Mouse (Mus musculus): ENCODE data around the gene Dok3.

Dok3 gene

DNA sequence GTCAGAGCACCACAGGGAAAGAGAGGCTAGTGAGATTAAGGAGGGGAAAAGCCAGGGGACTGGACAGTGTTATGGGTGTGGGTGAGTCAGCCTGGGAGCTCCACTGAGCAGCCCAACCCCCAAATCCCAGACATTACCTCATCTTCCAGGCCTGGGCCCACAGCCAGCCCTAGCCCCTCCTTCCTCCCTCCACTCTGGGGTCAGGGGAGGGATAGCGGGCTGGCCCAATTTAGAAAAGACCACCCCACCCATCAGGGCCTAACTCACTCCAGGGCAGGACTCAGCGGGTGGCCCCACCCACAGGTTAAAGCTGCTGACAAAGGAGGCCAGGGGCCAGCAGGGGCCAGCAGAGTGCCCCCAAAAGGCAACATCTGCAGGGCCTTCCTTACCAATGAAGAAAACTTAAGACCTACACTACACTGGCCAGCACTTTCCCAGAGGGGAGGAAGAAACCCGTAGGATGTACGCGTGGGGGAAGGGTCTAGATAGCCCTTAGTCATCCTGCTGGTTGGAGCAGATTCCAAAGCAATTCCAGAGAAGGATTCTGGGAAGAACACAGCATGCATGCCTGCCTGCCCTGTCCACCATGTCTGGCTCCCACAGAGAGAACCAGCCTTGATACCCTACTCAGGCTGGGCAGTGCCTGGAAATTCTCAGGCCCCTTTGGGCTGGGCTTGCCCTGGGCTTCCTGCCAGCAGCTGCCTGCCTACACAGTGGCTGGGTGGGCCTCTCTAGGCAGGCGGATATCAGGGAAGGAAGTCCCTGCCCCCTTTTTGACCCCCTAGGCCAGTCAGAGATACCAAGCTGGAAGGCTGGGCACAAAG, 18.2 kb downstream of the Dok3 start:
- in situ Hi-C loops (cut with MboI, MseI), result loop anchor here in 1 of 2 experiments (5.0 to 10.0 kb wide), 2 partner anchors 34 to 106 kb away; no protein-coding TSS in a partner anchor

DNA sequence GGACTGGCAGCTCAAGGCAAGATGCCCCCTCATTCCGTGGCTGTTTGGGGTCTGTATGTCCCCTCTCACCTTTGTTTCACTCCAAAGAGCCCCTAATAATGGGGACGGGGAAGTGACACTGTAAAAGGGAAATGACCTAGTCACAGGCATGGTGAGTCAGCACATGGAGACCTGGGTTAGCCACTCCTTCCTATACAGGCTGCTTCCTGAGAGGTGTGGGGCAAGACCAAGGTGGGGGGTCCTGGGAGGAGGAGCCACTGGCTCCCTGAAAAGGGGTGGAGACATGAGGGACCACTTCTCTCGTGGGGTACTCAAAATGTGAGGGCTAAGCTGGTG, 18.8 kb downstream of the Dok3 start:
- in situ Hi-C loops (cut with MboI, MseI), result loop anchor here in 1 of 2 experiments (5.0 to 10.0 kb wide), 2 partner anchors 33 to 105 kb away; no protein-coding TSS in a partner anchor

DNA sequence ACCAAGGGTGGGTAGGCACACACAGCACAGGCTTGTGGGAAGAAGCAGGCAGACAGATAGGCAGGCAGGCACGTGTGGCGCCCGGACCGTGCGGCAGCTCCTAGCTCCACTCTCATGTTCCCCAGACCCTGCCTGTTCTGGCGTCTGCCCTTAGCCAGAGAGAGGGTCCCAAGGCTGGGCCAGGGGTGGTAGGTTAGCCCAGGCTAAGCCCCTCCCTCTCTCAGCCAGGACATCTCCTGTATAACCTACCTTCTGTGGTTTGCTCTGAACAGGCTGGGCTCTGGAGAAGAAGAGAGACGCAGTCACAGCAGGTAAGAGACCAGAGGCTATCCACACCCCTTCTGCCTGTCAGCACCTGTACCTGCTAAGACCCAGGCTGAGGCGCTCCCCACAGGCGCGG, 20.6 kb downstream of the Dok3 start:
- in situ Hi-C loops (cut with MboI, MseI), result no loop called here

DNA sequence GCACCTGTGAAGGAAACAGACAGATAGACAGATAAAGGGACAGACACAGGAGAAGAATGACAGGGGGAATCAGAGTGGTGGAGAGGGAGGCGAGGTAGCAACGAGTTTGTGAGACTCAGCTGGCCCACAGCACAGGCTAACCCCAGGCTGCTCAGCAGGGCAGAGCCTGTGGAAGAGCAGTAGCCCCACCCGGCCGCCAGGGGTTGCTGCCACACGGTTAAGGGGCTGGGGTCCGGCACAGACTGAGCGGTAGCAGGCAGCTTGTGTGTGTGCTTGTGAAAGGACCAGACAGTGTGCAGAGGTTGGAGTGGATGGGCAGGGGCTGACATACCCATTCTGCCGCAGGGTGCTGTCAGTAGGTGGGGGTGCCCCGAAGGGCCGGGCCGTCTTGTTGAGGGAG, 21.2 kb downstream of the Dok3 start:
- in situ Hi-C loops (cut with MboI, MseI), result no loop called here

DNA sequence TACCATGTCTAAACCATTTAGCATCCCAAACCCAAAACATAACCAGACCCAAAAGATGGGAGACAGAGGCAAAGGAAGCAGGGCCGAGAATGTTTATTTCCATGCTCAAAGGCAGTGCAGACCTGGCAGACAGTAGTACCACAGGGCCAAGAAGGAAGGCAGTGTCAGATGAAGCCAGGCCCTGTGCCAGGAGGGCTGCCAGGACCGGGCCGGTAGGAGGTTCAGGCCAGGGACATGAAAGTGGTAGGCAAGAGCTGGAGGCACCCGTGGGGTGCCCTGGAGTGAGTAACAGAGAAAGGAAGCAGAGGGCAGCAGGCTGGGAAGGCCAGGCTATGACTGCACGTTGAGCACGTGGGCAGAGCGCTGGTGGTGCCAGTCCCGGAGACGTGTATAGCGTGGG, 22.4 kb downstream of the Dok3 start:
- in situ Hi-C loops (cut with MboI, MseI), result no loop called here

DNA sequence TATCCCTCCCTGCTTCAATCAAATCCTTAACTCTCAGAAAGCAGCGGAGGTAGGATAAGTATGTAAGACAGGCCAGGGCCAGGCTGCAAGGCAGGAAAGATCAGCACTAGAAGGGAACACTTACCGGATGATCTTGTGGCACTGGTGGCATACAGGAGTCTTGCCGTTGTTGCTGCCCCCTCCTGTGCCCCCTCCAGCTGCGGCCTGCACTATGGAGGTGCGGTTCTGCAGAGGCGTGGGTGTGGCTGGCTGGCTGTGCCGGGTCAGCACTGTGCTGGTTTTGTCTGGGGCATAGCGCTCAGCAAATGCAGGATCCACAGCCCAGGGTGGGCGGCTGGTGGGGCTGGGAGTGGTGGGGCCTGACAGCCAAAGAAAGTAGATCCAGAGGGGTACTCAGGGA, 23.3 kb downstream of the Dok3 start:
- in situ Hi-C loops (cut with MboI, MseI), result no loop called here

DNA sequence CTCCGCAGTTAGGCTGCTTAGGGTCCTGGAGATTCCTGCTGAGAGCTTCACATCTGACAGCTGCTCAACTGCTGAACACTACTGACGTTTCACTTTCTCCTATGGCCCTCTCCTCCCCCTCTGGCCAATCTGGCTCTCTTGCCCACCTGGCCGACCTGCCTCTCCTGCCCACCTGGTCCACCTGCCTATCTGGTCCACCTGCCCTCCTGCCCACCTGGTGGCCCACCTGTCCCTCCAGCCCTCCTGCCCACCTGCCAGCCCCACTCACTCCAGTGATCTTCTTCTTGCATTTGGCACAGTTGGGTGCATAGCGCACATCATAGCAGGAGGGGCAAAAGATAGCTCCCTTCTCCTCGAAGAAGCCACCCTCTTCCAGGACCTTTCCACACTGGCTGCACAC, 24.7 kb downstream of the Dok3 start:
- in situ Hi-C loops (cut with MboI, MseI), result no loop called here

DNA sequence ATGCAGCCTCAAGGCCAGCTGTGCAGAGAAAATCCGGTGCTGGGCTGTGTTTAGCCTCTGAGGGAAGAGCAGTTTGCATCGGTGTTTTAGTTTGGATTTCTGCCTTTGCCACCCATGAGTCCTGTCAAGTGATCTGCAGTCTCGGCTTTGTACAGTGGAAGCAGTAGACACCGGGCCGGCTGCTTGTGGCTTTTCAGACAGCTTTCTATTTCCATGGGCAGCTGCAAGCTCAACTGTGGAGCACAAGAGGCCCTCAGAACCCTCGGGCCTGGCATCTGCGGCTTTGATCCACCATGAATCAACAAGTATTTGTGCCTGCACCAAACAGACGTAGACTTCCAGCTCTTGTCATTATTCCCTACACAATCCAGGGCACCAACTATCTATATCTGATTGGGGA, 26.7 kb downstream of the Dok3 start:
- in situ Hi-C loops (cut with MboI, MseI), result no loop called here

DNA sequence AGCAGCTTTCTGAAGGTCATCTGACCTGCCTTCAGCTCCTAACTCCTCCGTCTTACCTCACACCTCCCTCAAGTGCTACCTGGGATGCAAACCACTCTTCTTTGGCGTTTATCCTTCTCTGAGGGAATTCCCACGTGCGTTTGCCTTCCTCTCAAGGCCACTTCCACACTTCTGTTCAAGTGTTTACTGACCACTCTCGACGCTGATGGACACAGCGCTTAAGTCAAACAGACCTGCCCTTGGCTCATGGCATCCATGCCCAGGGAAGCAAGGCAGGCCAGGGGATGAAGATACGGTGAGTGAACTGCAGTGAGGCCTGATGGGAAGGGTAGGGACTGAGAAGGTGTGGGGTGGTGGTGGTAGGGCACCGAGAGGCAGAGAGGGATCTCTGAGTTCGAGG, 28.5 kb downstream of the Dok3 start:
- in situ Hi-C loops (cut with MboI, MseI), result no loop called here

DNA sequence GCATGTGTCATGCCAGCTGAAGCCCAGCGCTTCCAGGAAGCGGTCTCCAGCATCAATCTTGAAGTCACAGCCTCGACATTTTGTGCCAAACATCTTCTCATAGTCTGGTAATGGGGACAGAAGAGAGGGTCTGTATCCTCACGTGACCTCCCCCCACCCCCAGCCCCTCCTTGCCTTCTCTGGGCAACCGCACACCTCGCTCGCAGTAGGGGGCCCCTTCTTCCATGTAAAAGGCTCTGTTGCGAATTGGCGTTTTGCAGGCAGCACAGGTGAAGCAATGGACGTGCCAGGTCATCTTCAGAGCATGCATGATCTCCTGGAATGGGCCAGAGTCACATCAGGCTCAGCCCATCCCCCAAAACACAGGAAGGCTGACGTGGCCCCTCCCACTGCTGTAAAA, 30.2 kb downstream of the Dok3 start:
- in situ Hi-C loops (cut with MboI, MseI), result no loop called here

GRCm38 (mm10) chr13:55496661-55497060, 32.4 kb downstream of the Dok3 start:
- in situ Hi-C loops (cut with MboI, MseI), result no loop called here

- in situ Hi-C loops (cut with MboI, MseI), result no loop called here
Measured at GRCm38 (mm10) chr13:55495702-55496101, 33.4 kb downstream of the Dok3 start.

- in situ Hi-C loops (cut with MboI, MseI), result no loop called here
Measured at GRCm38 (mm10) chr13:55494883-55495621, 34.0 kb downstream of the Dok3 start.

- in situ Hi-C loops (cut with MboI, MseI), result no loop called here
Measured at GRCm38 (mm10) chr13:55494257-55494656, 34.8 kb downstream of the Dok3 start.

DNA sequence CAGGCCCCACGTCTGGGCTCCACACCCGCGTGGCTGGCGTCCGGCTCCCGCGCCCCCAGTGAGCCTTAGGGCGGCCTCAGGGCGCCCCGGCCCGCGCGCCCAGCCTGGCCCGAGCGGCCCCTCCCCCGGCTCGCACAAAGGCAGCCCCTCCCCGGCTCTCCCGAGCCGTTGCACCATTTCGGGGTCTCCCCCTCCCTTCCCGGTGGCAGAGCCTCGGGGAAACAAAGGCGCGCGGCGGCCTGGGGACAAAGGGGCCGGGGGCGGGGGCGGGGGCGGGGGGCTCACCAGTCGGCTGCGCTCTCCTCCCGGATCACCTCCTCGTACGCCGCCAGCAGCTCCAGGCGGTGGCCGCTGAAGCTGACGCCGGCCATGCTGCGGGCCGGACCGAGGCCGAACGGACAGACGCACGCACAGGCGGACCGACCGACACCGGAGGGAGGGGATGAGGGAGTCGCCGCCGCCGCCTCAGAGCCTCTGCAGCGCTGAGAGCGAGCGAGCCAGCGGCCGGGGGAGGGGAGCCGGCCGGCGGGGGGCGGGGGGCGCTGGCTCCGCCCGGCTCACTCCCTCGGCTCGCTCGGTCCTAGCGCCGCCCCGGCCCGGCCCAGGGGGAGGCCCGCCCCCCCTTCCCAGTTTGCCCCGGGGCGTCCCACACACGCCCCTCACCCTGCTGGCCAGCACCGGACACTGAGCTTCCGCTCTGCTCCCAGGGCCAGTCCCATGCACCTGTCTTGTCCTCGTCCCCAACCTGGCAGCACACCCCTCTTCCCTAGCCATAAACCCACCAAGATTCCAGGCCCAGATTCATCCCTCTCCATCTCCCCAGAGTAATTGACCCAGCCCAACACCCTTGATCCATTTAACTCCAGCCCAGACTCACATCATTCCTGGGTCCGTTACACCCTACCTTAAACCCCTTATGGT, 41.3 kb downstream of the Dok3 start, which contains the start of gene Dbn1:
Gene Dbn1, minus strand, starts transcription at position 534 of the 921 bp plus-strand sequence.
- in situ Hi-C loops (cut with MboI, MseI), result loop anchor here in 1 of 2 experiments (5.0 kb wide), 1 partner anchor 34 kb away; no protein-coding TSS in a partner anchor

DNA sequence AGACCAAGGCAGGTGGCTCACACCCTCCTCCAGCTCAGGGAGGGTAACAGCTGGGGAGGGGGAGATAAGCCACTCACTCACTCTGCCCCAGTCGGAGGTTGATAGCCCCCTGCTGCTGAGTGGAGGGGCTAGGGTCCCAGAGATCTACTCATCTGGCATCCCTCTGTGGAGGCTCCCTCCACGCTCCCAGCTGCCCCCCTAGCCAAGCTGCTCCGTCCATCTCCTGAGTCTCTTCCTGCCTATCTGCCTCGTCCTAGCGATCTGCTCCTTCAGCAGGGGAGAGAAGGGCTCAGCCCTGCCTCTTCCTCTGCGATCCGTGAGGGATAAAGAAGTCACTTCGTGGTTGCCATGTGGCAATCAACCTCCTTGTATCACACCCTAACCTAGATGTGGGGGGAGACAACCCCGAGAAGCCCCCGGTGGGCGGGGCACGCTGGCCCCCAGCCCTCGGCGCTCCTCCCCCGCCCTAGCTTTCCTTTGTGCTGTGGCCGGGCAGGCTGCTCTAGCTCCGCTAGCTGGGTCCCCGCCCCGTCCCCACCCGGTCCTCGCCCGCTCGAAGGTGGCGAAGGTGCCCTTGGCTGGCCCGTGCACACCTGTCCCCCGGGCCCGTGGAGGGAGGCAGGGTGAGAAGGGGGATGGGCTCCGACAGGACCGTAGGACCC, 42.0 kb downstream of the Dok3 start:
- in situ Hi-C loops (cut with MboI, MseI), result loop anchor here in 1 of 2 experiments (5.0 kb wide), 1 partner anchor 35 kb away; no protein-coding TSS in a partner anchor

DNA sequence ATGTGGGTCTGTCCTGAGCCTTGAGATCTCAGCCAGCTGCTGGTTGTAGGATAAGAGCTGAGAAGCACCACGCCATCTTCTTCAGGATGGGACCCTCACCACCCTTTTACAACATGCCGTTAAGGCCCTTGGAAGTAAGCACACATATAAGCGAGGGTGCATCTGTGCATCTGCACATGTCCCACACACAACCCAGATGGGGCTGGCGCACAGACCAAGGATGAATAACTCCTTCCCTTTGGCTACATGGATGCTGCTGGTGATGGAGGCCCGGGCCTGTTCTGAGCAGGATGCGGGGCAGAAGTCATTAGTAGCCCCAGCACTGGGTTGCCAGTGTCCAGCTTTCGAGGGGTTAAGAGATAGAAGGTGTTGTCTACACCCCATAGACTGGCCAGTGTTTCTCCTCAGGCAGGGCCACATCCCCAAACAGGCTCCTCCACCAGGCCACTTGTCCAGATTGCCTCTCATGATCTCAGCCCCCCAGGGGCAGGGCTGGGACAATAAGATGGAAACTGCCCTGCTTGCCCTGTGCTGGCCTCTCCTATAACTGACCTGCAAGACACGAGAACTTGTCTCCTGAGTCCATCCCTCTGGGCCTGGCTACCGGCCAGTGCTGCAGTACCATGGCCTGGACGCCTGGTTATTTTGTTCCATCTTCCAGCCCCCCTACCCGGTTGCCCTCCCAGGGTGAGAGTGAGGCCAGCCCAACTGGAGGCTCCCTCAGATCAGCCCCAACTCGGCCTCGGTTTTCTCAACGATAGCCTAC, 42.9 kb downstream of the Dok3 start:
- in situ Hi-C loops (cut with MboI, MseI), result loop anchor here in 1 of 2 experiments (5.0 kb wide), 1 partner anchor 36 kb away; no protein-coding TSS in a partner anchor

DNA sequence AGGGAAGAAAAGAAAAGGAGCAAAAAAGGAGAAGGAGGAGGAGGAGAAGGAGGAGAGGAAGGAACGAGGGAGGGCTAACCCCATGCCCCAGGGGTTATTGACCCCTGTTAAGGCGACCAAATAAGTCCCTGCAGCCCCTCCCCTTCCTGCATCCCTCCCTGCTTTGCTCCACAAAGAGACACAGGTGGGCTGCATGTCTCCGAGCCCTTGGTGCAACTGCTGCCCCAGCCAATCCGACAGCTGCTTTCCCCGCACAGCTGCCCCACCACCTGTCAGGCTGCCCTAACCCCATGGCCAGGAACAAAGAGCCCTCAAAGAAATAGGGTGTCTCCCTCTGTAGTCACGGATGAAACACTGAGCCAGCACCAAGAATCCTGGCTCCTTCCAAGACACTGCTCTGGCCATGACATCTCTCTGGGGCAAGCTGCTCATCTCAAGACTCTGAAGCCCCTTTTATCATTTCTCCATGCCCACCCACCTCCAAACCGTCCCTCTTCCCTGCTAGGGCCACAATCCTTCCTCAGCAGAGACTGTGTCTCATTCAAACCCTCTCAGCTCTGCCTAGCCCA, 44.5 kb downstream of the Dok3 start:
- in situ Hi-C loops (cut with MboI, MseI), result loop anchor here in 1 of 2 experiments (5.0 kb wide), 1 partner anchor 38 kb away; no protein-coding TSS in a partner anchor

DNA sequence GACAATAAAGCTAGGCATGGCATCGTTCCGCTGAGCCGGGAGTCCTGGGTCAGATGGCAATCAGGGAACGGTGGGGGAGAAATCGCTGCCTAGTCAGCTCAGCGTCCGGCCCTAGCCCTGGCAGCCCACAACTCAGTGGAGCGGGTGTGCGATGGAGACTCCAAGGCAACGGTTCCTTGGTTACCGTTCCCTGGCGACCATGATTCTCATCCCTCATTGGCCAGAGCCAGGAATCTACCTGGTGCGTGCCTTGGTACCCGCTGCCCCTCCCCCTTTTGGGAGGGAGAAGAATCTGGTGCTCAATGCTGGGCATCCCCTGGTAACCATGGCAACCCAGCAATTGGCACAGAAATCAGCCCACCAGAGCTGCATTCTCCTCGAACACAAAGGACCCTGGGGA, 45.5 kb downstream of the Dok3 start:
- in situ Hi-C loops (cut with MboI, MseI), result no loop called here

GRCm38 (mm10) chr13:55483071-55483470, 46.0 kb downstream of the Dok3 start:
- in situ Hi-C loops (cut with MboI, MseI), result no loop called here
